Mouse (Mus musculus): Measurements from ENCODE around the gene Vpreb1.

GRCm38 (mm10) chr16:16902329-16902728, 31.7 kb upstream of the Vpreb1 start:
- TF ChIP-seq CTCF (IDR thresholded peaks at IDR 0.05; ENCODE audit: control insufficient read depth, insufficient read depth, low read length) (no peak), POLR2A (IDR thresholded peaks at IDR 0.05; ENCODE audit: borderline replicate concordance, control insufficient read depth, low read depth, low read length) (no peak)
